Mouse (Mus musculus) spleen, adult 2 months (tissue): Measurements from ENCODE around the gene L1cam.

Experiments
- CTCF ChIP-seq: fragments of 200-500 bp; IDR thresholded peaks from 2 replicates; pipeline ENCODE4 v1.5.1; 2011; ENCODE audit warnings: mild to moderate bottlenecking, inconsistent platforms; ENCODE audit not compliant: insufficient read depth, insufficient read length, insufficient replicate concordance; ENCODE audit errors: extremely low read depth
- POLR2A ChIP-seq: fragments of 200-500 bp; IDR thresholded peaks from 2 replicates; pipeline ENCODE4 v1.6.1; 2011; ENCODE audit warnings: low read depth, low read length, inconsistent platforms

GRCm38 (mm10) chrX:73815072-73815471, 80.8 kb downstream of the L1cam start:
- TF ChIP-seq POLR2A (no peak), CTCF (no peak)
